ENCODE assay signal across 12 mouse cellular contexts in genomic region chr2:120128011-120128410, GRCm38 (mm10). TPM values are rescaled to one million over a fixed set of nuclear protein-coding genes. Genes with fewer than 3 reads are reported as not detected.
A peak's percentile ranks its signal among the peaks of the same experiment; 100 is the strongest.
DNase-seq lines count a peak whose midpoint lies in the region; ATAC-seq lines count a peak whose summit lies in the region.
"Had no signal": no experiment of that assay in that cellular context is flagged by ENCODE, and none has a peak within 500 bp of the region (broad histone marks: within the 10 kb centered on the region; RNA-seq: fewer than 3 reads in every experiment).

No protein-coding gene starts in this region.

- peak overlapping the region; percentile 63; the same call in 1 of the 2 replicates for H3K27ac ChIP-seq in kidney, embryonic 14.5 days (ENCODE audit: low read depth, low read length)
- peak overlapping the region; percentile 81 for H3K27ac ChIP-seq in brown adipose tissue, adult 24 weeks (replicated peaks; ENCODE audit: low read depth, low read length)
- H3K27ac ChIP-seq in embryonic facial prominence, embryonic 14.5 days (replicated peaks; ENCODE audit: low read depth, low read length): peak overlapping the region; percentile 22; the same call in 1 of the 2 replicates
- peak overlapping the region; percentile 72 for H3K27ac ChIP-seq in liver, embryonic 12.5 days
- H3K27ac ChIP-seq: hindbrain, postnatal 0 days; midbrain, embryonic 12.5 days had no signal

- intact Hi-C loops in left cerebral cortex, postnatal 10 days (cut with DNase I): no loop called here
- intact Hi-C loops in left cerebral cortex, postnatal 36 days (cut with DNase I): no loop called here

- H3K36me3 ChIP-seq in kidney, embryonic 14.5 days (ENCODE audit: control insufficient read depth, insufficient read depth, low read length): no peaks in the 10 kb centered on the region
- H3K36me3 ChIP-seq in embryonic facial prominence, embryonic 14.5 days (ENCODE audit: control insufficient read depth, insufficient read depth, low read length): no peaks in the 10 kb centered on the region
- H3K36me3 ChIP-seq in liver, embryonic 12.5 days: peaks cover 12% of the 10 kb centered on the region; the same call in 1 of the 2 replicates
- H3K36me3 ChIP-seq: midbrain, embryonic 12.5 days had no signal

- H3K9ac ChIP-seq in kidney, embryonic 14.5 days (ENCODE audit: low read depth, low read length): no peak overlapping the region
- no peak overlapping the region for H3K9ac ChIP-seq in embryonic facial prominence, embryonic 14.5 days (ENCODE audit: low read depth, low read length)
- H3K9ac ChIP-seq in liver, embryonic 12.5 days: no peak overlapping the region
- H3K9ac ChIP-seq: midbrain, embryonic 12.5 days had no signal

- H3K4me3 ChIP-seq in kidney, embryonic 14.5 days (ENCODE audit: low read length): no peak overlapping the region
- no peak overlapping the region for H3K4me3 ChIP-seq in brown adipose tissue, adult 24 weeks (ENCODE audit: insufficient read depth, low read depth, low read length)
- H3K4me3 ChIP-seq in embryonic facial prominence, embryonic 14.5 days (ENCODE audit: low read depth, low read length): no peak overlapping the region
- no peak overlapping the region for H3K4me3 ChIP-seq in liver, embryonic 12.5 days
- H3K4me3 ChIP-seq: erythroblast, embryonic 14.5 days; midbrain, embryonic 12.5 days had no signal

- no peak overlapping the region for H3K4me2 ChIP-seq in kidney, embryonic 14.5 days (replicated peaks; ENCODE audit: low read depth, low read length)
- no peak overlapping the region for H3K4me2 ChIP-seq in embryonic facial prominence, embryonic 14.5 days (ENCODE audit: low read depth, low read length)
- no peak overlapping the region for H3K4me2 ChIP-seq in liver, embryonic 12.5 days
- H3K4me2 ChIP-seq: midbrain, embryonic 12.5 days had no signal

- DNase-seq in kidney, postnatal 4 days: no peak
- DNase-seq in embryonic facial prominence, embryonic 14.5 days (ENCODE audit: low spot score): no peak
- DNase-seq in left cerebral cortex, postnatal 10 days (ENCODE audit: extremely low spot score in 1 of 2, low spot score in 2 of 2): no peak
- no peak for DNase-seq in left cerebral cortex, postnatal 36 days (ENCODE audit: low spot score in 2 of 2)
- no peak for DNase-seq in right cerebral cortex, postnatal 14 days
- DNase-seq: cerebellum, postnatal 14 days had no signal

- H3K27me3 ChIP-seq in kidney, embryonic 14.5 days (ENCODE audit: control insufficient read depth, insufficient read depth, low read length): no peaks in the 10 kb centered on the region
- H3K27me3 ChIP-seq in embryonic facial prominence, embryonic 14.5 days (replicated peaks; ENCODE audit: control insufficient read depth, insufficient read depth, low read length): no peaks in the 10 kb centered on the region
- no peaks in the 10 kb centered on the region for H3K27me3 ChIP-seq in liver, embryonic 12.5 days (replicated peaks)
- H3K27me3 ChIP-seq: midbrain, embryonic 12.5 days had no signal

- no peak for ATAC-seq in kidney, embryonic 14.5 days (ENCODE audit: low FRiP score, low TSS enrichment)
- no peak for ATAC-seq in embryonic facial prominence, embryonic 14.5 days (ENCODE audit: low read depth)
- no peak for ATAC-seq in liver, embryonic 12.5 days
- ATAC-seq: hindbrain, postnatal 0 days had no signal

- H3K4me1 ChIP-seq in kidney, embryonic 14.5 days (ENCODE audit: control insufficient read depth, insufficient read depth, low read length): peaks cover 21% of the 10 kb centered on the region
- H3K4me1 ChIP-seq in brown adipose tissue, adult 24 weeks (ENCODE audit: control insufficient read depth, insufficient read depth, insufficient read length, low read length): peaks cover 14% of the 10 kb centered on the region
- H3K4me1 ChIP-seq in embryonic facial prominence, embryonic 14.5 days (ENCODE audit: control insufficient read depth, insufficient read depth, low read length): peaks cover 13% of the 10 kb centered on the region
- H3K4me1 ChIP-seq in liver, embryonic 12.5 days: peaks cover 21% of the 10 kb centered on the region
- H3K4me1 ChIP-seq: midbrain, embryonic 12.5 days had no signal

- no peaks in the 10 kb centered on the region for H3K9me3 ChIP-seq in kidney, embryonic 14.5 days (ENCODE audit: control insufficient read depth, low read length)
- no peaks in the 10 kb centered on the region for H3K9me3 ChIP-seq in embryonic facial prominence, embryonic 14.5 days (ENCODE audit: control insufficient read depth, low read length)
- no peaks in the 10 kb centered on the region for H3K9me3 ChIP-seq in liver, embryonic 12.5 days (replicated peaks)
- H3K9me3 ChIP-seq: midbrain, embryonic 12.5 days had no signal

RNA-seq across cellular contexts. Expression of gene Ehd4, which starts 26.4 kb away (rescaled TPM):
- polyA plus RNA-seq in kidney, embryonic 14.5 days (2014; fragmentation: Nextera tagmentation; extraction: Ambion mirVana): 20.1 and 31.8 TPM in 2 replicates
- polyA plus RNA-seq in brown adipose tissue, adult 24 weeks (2012; ENCODE audit: insufficient read depth, insufficient read length, missing spikeins): 10.6 and 11.7 TPM in 2 replicates
- 56.4 and 60.8 TPM in 2 replicates for polyA plus RNA-seq in embryonic facial prominence, embryonic 14.5 days (2014; fragmentation: Nextera tagmentation; extraction: Ambion mirVana)
- polyA plus RNA-seq in liver, embryonic 12.5 days (2016; fragmentation: Nextera tagmentation; extraction: Ambion mirVana): 27.2 and 28.7 TPM in 2 replicates
- 10 to 100 TPM in 1 of 2 experiments, 1 to 10 TPM in 1; 9.4 to 10.7 TPM for total RNA-seq in left cerebral cortex, postnatal 10 days (2021)
- 10 to 100 TPM; 11.3 to 12.9 TPM for total RNA-seq in left cerebral cortex, postnatal 36 days (2021)

Comparison
In these comparisons a context has a peak if more than half of its experiments do, and no peak if none do; other contexts are left out.
1. H3K27ac ChIP-seq: peak in every context shown above with its lines; median percentile 81 in brown adipose tissue, adult 24 weeks; 72 in liver, embryonic 12.5 days; 63 in kidney, embryonic 14.5 days; 22 in embryonic facial prominence, embryonic 14.5 days.